Mouse (Mus musculus) ES-Bruce4 (cell line): Measurements from ENCODE around the gene Gm10282.

ENCODE experiments used
- CTCF ChIP-seq: IDR thresholded peaks from one replicate; pipeline ENCODE4 v1.8.1; 2011; ENCODE audit warnings: low read depth, low read length
- EP300 ChIP-seq: IDR thresholded peaks from 2 replicates; pipeline ENCODE4 v1.6.1; 2011; ENCODE audit warnings: low read depth, low read length; ENCODE audit not compliant: insufficient read depth
- POLR2A ChIP-seq: IDR thresholded peaks from one replicate; pipeline ENCODE4 v1.8.1; 2011; ENCODE audit warnings: low read length; ENCODE audit not compliant: insufficient read depth

DNA sequence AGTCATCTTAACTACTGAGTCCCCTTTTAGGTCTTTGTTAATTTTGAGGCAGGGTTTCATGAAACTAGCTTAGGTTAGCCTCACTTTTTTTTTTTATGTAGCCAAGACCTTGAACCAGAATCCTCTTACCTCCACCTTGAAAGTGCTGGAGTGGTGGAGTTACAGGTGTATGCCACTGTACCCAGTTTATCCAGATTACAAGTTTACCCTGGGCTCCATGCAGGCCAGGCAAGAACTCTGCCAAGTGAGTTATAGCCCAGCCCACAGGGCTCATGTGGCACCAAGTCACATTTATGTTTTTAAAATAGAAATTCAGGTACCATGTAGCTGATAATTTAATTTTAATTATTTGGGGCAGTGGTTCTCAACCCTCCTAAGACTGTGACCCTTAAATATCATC lies 43.6 kb downstream of the Gm10282 start:
- TF ChIP-seq EP300 (no peak), CTCF (no peak), POLR2A (no peak)
